Mouse (Mus musculus) limb, embryonic 15.5 days (tissue): Measurements from ENCODE around the gene Slc25a23. TPM values are rescaled to one million over a fixed set of nuclear protein-coding genes. Genes with fewer than 3 reads are reported as not detected.
"Not testable (repeated sequence)": the region's sequence is repeated elsewhere in the genome, so short reads cannot be mapped to it uniquely, and the experiment has no call there.

Experiments
- ATAC-seq: fragments of 200-750 bp; cut with Nextera tagmentation; 2 replicates; pipeline ENCODE4 v1.8.0; 2017; ENCODE audit warnings: low read depth, moderate TSS enrichment; ENCODE audit not compliant: insufficient number of reproducible peaks, low FRiP score, low TSS enrichment
- H3K27ac ChIP-seq: fragments of 300-500 bp; sonication (generic); 2 replicates; pipeline ENCODE4 v1.5.1; 2015; ENCODE audit warnings: moderate library complexity, mild to moderate bottlenecking, inconsistent platforms
- H3K27me3 ChIP-seq: fragments of 300-500 bp; sonication (generic); 2 replicates; pipeline ENCODE4 v1.6.1; 2015; ENCODE audit warnings: inconsistent platforms
- H3K36me3 ChIP-seq: fragments of 300-500 bp; sonication (generic); 2 replicates; pipeline ENCODE4 v1.6.1; 2015; ENCODE audit warnings: inconsistent platforms
- H3K4me1 ChIP-seq: fragments of 300-500 bp; sonication (generic); 2 replicates; pipeline ENCODE4 v1.6.1; 2015; ENCODE audit warnings: inconsistent platforms
- H3K4me2 ChIP-seq: fragments of 300-500 bp; sonication (generic); 2 replicates; pipeline ENCODE4 v1.6.1; 2015; ENCODE audit warnings: mild to moderate bottlenecking, inconsistent platforms
- H3K4me3 ChIP-seq: fragments of 300-500 bp; sonication (generic); 2 replicates; pipeline ENCODE4 v1.5.1; 2015; ENCODE audit warnings: mild to moderate bottlenecking, inconsistent platforms
- H3K9ac ChIP-seq: fragments of 300-500 bp; sonication (generic); 2 replicates; pipeline ENCODE4 v1.6.1; 2015; ENCODE audit warnings: inconsistent platforms
- H3K9me3 ChIP-seq: fragments of 300-500 bp; sonication (generic); 2 replicates; pipeline ENCODE4 v1.6.1; 2016; ENCODE audit warnings: inconsistent platforms
- WGBS: fragments of 180-500 bp; shearing (Covaris S2); methylation state at CpG from one replicate; pipeline ENCODE4 v1.1.7; 2015; 5-methylcytosine and 5-hydroxymethylcytosine counted together
- polyA plus RNA-seq: library from polyadenylated mRNA; unstranded; fragments of >200 nt; fragmentation: Nextera tagmentation; extraction: Ambion mirVana; gene quantifications from 2 replicates; pipeline ENCODE4 v1.2.1, GENCODE M21; 2015

Slc25a23 gene
- polyA plus RNA-seq, 1 experiment from 2014 or later: 5.7 TPM

GRCm38 (mm10) chr17:57066908-57067307 lies 7.2 kb upstream of the Slc25a23 start:
- Histone ChIP-seq H3K27ac (no peak overlapping the region), H3K4me3 (no peak overlapping the region), H3K9me3 (no peaks in the 10 kb centered on the region), H3K4me1 (peaks cover 10% of the 10 kb centered on the region), H3K4me2 (no peak overlapping the region), H3K36me3 (no peaks in the 10 kb centered on the region), H3K9ac (no peak overlapping the region), H3K27me3 (peaks cover 47% of the 10 kb centered on the region)
- no peak for ATAC-seq
- 61% methylated on average over 5 of the region's 5 CpGs for WGBS

DNA sequence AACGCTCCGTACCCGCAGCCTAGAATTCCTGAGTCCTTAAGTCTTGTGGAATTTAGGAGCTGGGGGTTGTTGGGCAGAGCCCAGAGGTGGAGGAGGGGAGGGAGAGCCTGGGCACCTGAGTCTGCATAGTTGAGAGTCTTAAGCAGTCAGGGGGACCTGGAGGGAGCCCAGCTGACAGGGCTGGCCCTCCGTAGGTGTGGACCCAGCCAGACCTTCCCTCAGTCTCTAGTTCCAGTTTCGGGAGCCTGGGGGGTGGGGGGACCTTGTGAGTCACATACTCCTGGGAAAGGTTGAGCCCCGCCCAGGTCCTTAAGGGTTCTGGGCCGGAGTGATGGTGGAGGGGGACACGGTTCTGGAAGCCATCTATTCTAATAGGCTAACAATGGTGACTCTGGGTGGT lies 3.4 kb upstream of the Slc25a23 start:
- Histone ChIP-seq H3K27me3 (peaks cover 61% of the 10 kb centered on the region), H3K36me3 (no peaks in the 10 kb centered on the region)
- WGBS: 8% methylated on average over 8 of the region's 8 CpGs

GRCm38 (mm10) chr17:57062548-57062947 lies 2.9 kb upstream of the Slc25a23 start:
- H3K27me3 ChIP-seq: peaks cover 65% of the 10 kb centered on the region
- peak overlapping the region; percentile 35 for H3K4me3 ChIP-seq
- H3K4me1 ChIP-seq: peaks cover 32% of the 10 kb centered on the region
- under 1% methylated on average over 22 of the region's 22 CpGs for WGBS
- peak overlapping the region; percentile 37 for H3K4me2 ChIP-seq
- no peaks in the 10 kb centered on the region for H3K9me3 ChIP-seq
- no peaks in the 10 kb centered on the region for H3K36me3 ChIP-seq
- H3K9ac ChIP-seq: 0 out of 2 replicates have a peak overlapping the region, but pooled peaks have one; percentile 5
- ATAC-seq: no peak
- no peak overlapping the region for H3K27ac ChIP-seq

More for the DNA sequence above, 3.4 kb upstream of the Slc25a23 start:
- no peak overlapping the region for H3K9ac ChIP-seq
- H3K4me2 ChIP-seq: no peak overlapping the region
- H3K4me1 ChIP-seq: peaks cover 32% of the 10 kb centered on the region
- H3K4me3 ChIP-seq: no peak overlapping the region; the same call in 1 of the 2 replicates
- H3K27ac ChIP-seq: no peak overlapping the region
- ATAC-seq: no peak
- H3K9me3 ChIP-seq: no peaks in the 10 kb centered on the region

- 2% methylated on average over 39 of the region's 39 CpGs for WGBS
- Histone ChIP-seq H3K9ac (0 out of 2 replicates have a peak overlapping the region, but pooled peaks have one; percentile 5), H3K4me1 (peaks cover 32% of the 10 kb centered on the region)
Observed at GRCm38 (mm10) chr17:57062011-57062521, 2.4 kb upstream of the Slc25a23 start.

GRCm38 (mm10) chr17:57061069-57061468 lies 1.4 kb upstream of the Slc25a23 start:
- Histone ChIP-seq H3K4me1 (peaks cover 32% of the 10 kb centered on the region), H3K27me3 (peaks cover 58% of the 10 kb centered on the region), H3K27ac (no peak overlapping the region), H3K9ac (no peak overlapping the region), H3K9me3 (no peaks in the 10 kb centered on the region), H3K4me3 (no peak overlapping the region), H3K36me3 (no peaks in the 10 kb centered on the region), H3K4me2 (no peak overlapping the region)
- WGBS: 40% methylated on average over 10 of the region's 10 CpGs
- ATAC-seq: no peak

More at GRCm38 (mm10) chr17:57062011-57062521, 2.4 kb upstream of the Slc25a23 start:
- peak overlapping the region; percentile 37 for H3K4me2 ChIP-seq
- H3K27me3 ChIP-seq: peaks cover 60% of the 10 kb centered on the region
- H3K9me3 ChIP-seq: no peaks in the 10 kb centered on the region
- H3K4me3 ChIP-seq: peak overlapping the region; percentile 35
- no peaks in the 10 kb centered on the region for H3K36me3 ChIP-seq
- no peak for ATAC-seq
- H3K27ac ChIP-seq: no peak overlapping the region

DNA sequence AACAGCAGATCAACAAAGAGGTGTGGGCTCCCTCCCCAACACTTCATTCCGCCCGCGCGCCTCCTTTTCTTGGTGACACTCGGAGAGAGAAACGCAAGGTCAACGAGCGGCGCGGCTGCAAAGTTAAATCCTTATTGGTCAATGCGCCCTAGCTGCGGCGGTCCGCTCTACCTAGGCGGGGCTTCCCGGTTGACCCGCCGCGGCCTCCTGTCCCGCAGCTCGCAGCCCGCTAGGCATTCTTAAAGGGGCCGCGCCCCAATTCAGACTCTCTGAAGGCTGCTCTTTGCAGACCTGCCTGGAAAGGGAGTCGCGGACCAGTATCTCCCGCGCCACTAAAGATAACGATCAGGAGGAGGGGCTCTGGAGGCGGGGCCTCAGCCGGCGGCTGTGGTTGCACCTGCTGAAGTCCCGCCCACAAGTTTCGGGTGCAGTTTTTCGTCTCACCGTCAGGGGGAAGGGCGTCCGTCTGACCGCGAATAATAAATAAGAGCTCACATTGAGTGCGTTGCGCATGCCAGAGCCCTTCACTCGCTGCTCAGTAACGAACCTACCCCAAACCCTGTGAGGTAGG lies 653 bp upstream of the Slc25a23 start:
- H3K9ac ChIP-seq: no peak overlapping the region
- WGBS: under 1% methylated on average over 44 of the region's 44 CpGs
- no peaks in the 10 kb centered on the region for H3K9me3 ChIP-seq
- peaks cover 53% of the 10 kb centered on the region for H3K27me3 ChIP-seq
- H3K4me1 ChIP-seq: peaks cover 32% of the 10 kb centered on the region
- H3K4me3 ChIP-seq: peak overlapping the region; percentile 64
- no peaks in the 10 kb centered on the region for H3K36me3 ChIP-seq
- ATAC-seq: peak; percentile 87
- no peak overlapping the region for H3K27ac ChIP-seq
- peak overlapping the region; percentile 91 for H3K4me2 ChIP-seq

- H3K27ac ChIP-seq: no peak within 1 kb of the TSS
Observed at GRCm38 (mm10) chr17:57058891-57059485, 675 bp downstream of the Slc25a23 start, which contains the start of gene Crb3. Gene Crb3 (plus strand): TSS chr17:57059105.

DNA sequence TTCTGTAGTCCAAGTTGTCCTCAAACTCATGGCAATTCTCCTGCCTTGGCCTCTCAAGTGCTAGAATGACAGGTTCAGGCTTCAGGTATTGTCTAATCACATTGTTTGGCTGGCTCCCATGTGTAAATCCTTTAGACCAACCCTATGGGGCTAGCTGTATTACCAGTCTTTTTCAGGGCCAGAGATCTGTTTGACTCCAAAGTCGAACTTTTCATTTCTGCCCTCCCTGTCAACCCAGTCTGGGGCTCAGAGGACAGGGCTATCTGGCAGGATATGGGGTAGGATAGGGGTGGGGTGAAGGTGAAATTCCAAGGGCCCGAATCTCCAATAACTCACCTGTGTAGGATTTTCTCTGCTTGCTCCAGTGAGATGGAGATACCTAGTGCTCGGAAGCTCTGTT lies 3.4 kb downstream of the Slc25a23 start:
- Histone ChIP-seq H3K9ac (no peak overlapping the region), H3K27me3 (peaks cover 14% of the 10 kb centered on the region), H3K9me3 (no peaks in the 10 kb centered on the region), H3K4me2 (no peak overlapping the region), H3K36me3 (peaks cover 22% of the 10 kb centered on the region; the same call in 1 of the 2 replicates), H3K4me1 (peaks cover 20% of the 10 kb centered on the region), H3K27ac (no peak overlapping the region), H3K4me3 (no peak overlapping the region)
- no peak for ATAC-seq
- 73% methylated on average over 3 of the region's 3 CpGs for WGBS

More at GRCm38 (mm10) chr17:57058891-57059485, 675 bp downstream of the Slc25a23 start, which contains the start of gene Crb3:
- Histone ChIP-seq H3K27me3 (peaks cover 40% of the 10 kb centered on the region), H3K4me2 (peak within 1 kb of the TSS; percentile 91), H3K9me3 (no peaks in the 10 kb centered on the region), H3K9ac (peak within 1 kb of the TSS; percentile 47), H3K4me3 (peak within 1 kb of the TSS; percentile 64), H3K4me1 (peaks cover 32% of the 10 kb centered on the region), H3K36me3 (0 out of 2 replicates have a peak, but pooled peaks cover 10% of the 10 kb centered on the region)
- ATAC-seq: no peak
- 1% methylated on average over 19 of the region's 22 CpGs for whole genome bisulfite sequencing

DNA sequence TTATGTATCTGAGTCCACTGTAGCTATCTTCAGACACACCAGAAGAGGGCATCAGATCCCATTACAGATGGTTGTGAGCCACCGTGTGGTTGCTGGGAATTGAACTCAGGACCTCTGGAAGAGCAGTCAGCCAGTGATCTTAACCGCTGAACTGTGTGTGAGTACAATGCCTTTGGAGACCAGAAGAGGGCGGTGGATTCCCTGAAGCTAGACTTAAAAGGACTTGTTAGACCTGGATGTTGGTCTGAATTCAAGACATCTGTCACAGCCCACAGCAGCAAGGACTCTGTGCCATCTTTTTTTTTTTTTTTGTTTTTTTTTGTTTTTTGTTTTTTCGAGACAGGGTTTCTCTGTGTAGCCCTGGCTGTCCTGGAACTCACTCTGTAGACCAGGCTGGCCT lies 8.0 kb downstream of the Slc25a23 start:
- H3K9ac ChIP-seq, H3K9me3 ChIP-seq, H3K4me2 ChIP-seq, H3K27ac ChIP-seq, H3K4me1 ChIP-seq, H3K4me3 ChIP-seq, H3K27me3 ChIP-seq, ATAC-seq: not testable (repeated sequence)
- WGBS: 78% methylated on average over 4 of the region's 4 CpGs
- H3K36me3 ChIP-seq: peaks cover 22% of the 10 kb centered on the region; the same call in 1 of the 2 replicates

DNA sequence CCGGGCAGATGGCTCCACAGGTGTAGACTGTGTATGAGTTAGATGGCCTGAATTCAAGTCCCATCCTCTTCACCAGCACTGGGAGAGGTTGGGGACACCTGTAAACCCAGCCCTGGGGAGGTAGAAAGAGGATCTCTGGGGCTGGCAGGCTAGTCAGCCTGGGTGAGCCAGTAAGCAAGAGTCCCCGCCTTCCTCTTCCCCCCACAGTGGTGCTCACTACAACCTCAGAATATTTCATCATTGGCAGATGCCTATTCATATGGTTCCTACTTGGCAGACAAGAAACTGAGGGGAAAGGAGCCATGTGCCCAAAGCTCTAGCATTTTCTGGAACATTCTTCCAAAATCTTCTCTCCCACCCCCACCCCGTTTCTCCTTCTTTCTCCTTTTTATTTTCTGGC lies 10.8 kb downstream of the Slc25a23 start:
- Histone ChIP-seq H3K9ac (no peak overlapping the region), H3K36me3 (peaks cover 12% of the 10 kb centered on the region; the same call in 1 of the 2 replicates), H3K27ac (no peak overlapping the region), H3K9me3 (no peaks in the 10 kb centered on the region), H3K4me1 (no peaks in the 10 kb centered on the region), H3K27me3 (no peaks in the 10 kb centered on the region), H3K4me2 (no peak overlapping the region), H3K4me3 (no peak overlapping the region)
- WGBS: 97% methylated on average over 3 of the region's 3 CpGs
- no peak for ATAC-seq

- Histone ChIP-seq H3K27me3 (no peaks in the 10 kb centered on the region), H3K9ac (no peak overlapping the region), H3K4me1 (no peaks in the 10 kb centered on the region), H3K9me3 (no peaks in the 10 kb centered on the region), H3K4me3 (no peak overlapping the region), H3K27ac (no peak overlapping the region), H3K36me3 (peaks cover 2% of the 10 kb centered on the region; the same call in 1 of the 2 replicates), H3K4me2 (no peak overlapping the region)
- 31% methylated on average over 5 of the region's 5 CpGs for WGBS
- 0 out of 2 replicates have a peak, but pooled peaks have one; percentile 45 for ATAC-seq
Observed at GRCm38 (mm10) chr17:57047406-57047805, 12.3 kb downstream of the Slc25a23 start.

DNA sequence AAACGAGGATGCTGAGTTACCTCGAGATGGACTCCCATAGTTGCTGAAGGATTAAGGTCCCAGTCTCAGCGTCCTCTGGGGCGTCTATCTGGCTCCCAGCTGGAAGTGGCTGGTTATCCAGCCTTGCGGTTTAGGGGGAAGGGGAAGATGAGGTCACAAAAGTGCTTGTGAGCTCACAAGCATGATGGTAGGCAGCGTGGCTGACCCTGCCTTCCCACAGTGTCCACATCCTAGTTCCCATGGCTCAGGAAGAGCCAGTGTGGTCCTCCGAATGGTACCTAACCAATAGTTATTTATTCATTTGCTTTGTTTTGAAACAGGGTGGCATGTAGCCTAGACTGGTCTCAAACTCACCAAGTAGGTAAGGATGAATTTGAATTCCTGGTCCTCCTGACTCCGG lies 18.1 kb downstream of the Slc25a23 start, which contains the start of gene Slc25a41:
Gene Slc25a41, minus strand, starts transcription at position 101 of the 400 bp plus-strand sequence.
- H3K9ac ChIP-seq: no peak within 1 kb of the TSS
- no peak for ATAC-seq
- peaks cover 8% of the 10 kb centered on the region; the same call in 1 of the 2 replicates for H3K4me1 ChIP-seq
- WGBS: 68% methylated on average over 8 of the region's 8 CpGs
- H3K27ac ChIP-seq: no peak within 1 kb of the TSS
- H3K9me3 ChIP-seq: 0 out of 2 replicates have a peak, but pooled peaks cover 3% of the 10 kb centered on the region
- no peaks in the 10 kb centered on the region for H3K36me3 ChIP-seq
- no peak within 1 kb of the TSS for H3K4me2 ChIP-seq
- no peak within 1 kb of the TSS for H3K4me3 ChIP-seq
- peaks cover 15% of the 10 kb centered on the region for H3K27me3 ChIP-seq
